Mouse (Mus musculus) limb, embryonic 15.5 days (tissue): ENCODE results near the gene 1700066M21Rik. TPM values are rescaled to one million over a fixed set of nuclear protein-coding genes. Genes with fewer than 3 reads are reported as not detected.

Source experiments
- polyA plus RNA-seq: library from polyadenylated mRNA; unstranded; fragments of >200 nt; fragmentation: Nextera tagmentation; extraction: Ambion mirVana; gene quantifications from 2 replicates; pipeline ENCODE4 v1.2.1, GENCODE M21; 2015

Gene 1700066M21Rik
- polyA plus RNA-seq, 1 experiment from 2014 or later = 15.9 TPM

Other genes with a start within 250 kb of the 1700066M21Rik start
- 14.9 and 15.1 TPM in 2 replicates for gene Maip1, start 28.7 kb downstream of the 1700066M21Rik start, polyA plus RNA-seq
- gene Tyw5, start 29.5 kb downstream of the 1700066M21Rik start, polyA plus RNA-seq = 27.4 and 27.6 TPM in 2 replicates